Mouse (Mus musculus) heart, postnatal 25 days (tissue): Measurements from ENCODE around the gene Manbal. TPM values are rescaled to one million over a fixed set of nuclear protein-coding genes. Genes with fewer than 3 reads are reported as not detected.

ENCODE experiments used
- DNase-seq: peaks from one replicate; pipeline ENCODE4 v3.0.0; 2022; ENCODE audit warnings: low spot score
- intact Hi-C: fragments of 180-260 bp; cut with DNase I; formaldehyde crosslinking; loops from one replicate; pipeline ENCODE4 v1.15.1; 2025
- total RNA-seq, 2 experiments: library from RNA; stranded (reverse); gene quantifications; 2 replicates each; pipeline ENCODE4 v1.2.3; 2021

Gene Manbal
- total RNA-seq, 2 experiments from 2014 or later: 20.1 to 20.3 TPM

GRCm38 (mm10) chr2:157407596-157407995, 40.2 kb downstream of the Manbal start:
- DNase-seq: peak; percentile 76
- intact Hi-C loops: no loop called here

GRCm38 (mm10) chr2:157409793-157410533, 42.6 kb downstream of the Manbal start:
- DNase-seq: no peak
- intact Hi-C loops: no loop called here

GRCm38 (mm10) chr2:157411151-157411693, 43.8 kb downstream of the Manbal start:
- no peak for DNase-seq
- intact Hi-C loops: no loop called here

GRCm38 (mm10) chr2:157412497-157412896, 45.1 kb downstream of the Manbal start:
- intact Hi-C loops: no loop called here
- DNase-seq: no peak

- no peak for DNase-seq
These were observed 49.8 kb downstream of the Manbal start for GRCm38 (mm10) chr2:157417229-157417628.

GRCm38 (mm10) chr2:157418206-157418605, 50.8 kb downstream of the Manbal start, which contains the start of gene Src:
Gene Src (plus strand): TSS chr2:157418444.
- no peak for DNase-seq
- intact Hi-C loops: no loop called here

More at GRCm38 (mm10) chr2:157417229-157417628, 49.8 kb downstream of the Manbal start:
- intact Hi-C loops: no loop called here

- DNase-seq: no peak
- intact Hi-C loops: no loop called here
These were observed 51.2 kb downstream of the Manbal start for GRCm38 (mm10) chr2:157418609-157419071.

GRCm38 (mm10) chr2:157419506-157419905, 52.1 kb downstream of the Manbal start:
- intact Hi-C loops: no loop called here

GRCm38 (mm10) chr2:157420404-157420803, 53.0 kb downstream of the Manbal start:
- intact Hi-C loops: no loop called here

More at GRCm38 (mm10) chr2:157419506-157419905, 52.1 kb downstream of the Manbal start:
- no peak for DNase-seq

GRCm38 (mm10) chr2:157422062-157422655, 54.8 kb downstream of the Manbal start:
- intact Hi-C loops: no loop called here
- no peak for DNase-seq

More at GRCm38 (mm10) chr2:157420404-157420803, 53.0 kb downstream of the Manbal start:
- no peak for DNase-seq

- no peak for DNase-seq
- intact Hi-C loops: no loop called here
These were observed 55.7 kb downstream of the Manbal start for GRCm38 (mm10) chr2:157422854-157423705.

- DNase-seq: no peak
- intact Hi-C loops: no loop called here
These were observed 56.3 kb downstream of the Manbal start for GRCm38 (mm10) chr2:157423706-157424125.

- intact Hi-C loops: no loop called here
- no peak for DNase-seq
These were observed 56.9 kb downstream of the Manbal start for GRCm38 (mm10) chr2:157424126-157424903.

- no peak for DNase-seq
- intact Hi-C loops: no loop called here
These were observed 57.7 kb downstream of the Manbal start for GRCm38 (mm10) chr2:157424904-157425642.

GRCm38 (mm10) chr2:157425643-157425988, 58.2 kb downstream of the Manbal start:
- intact Hi-C loops: no loop called here

GRCm38 (mm10) chr2:157426171-157426570, 58.8 kb downstream of the Manbal start:
- DNase-seq: no peak
- intact Hi-C loops: no loop called here

More at GRCm38 (mm10) chr2:157425643-157425988, 58.2 kb downstream of the Manbal start:
- DNase-seq: no peak

- intact Hi-C loops: no loop called here
These were observed 59.8 kb downstream of the Manbal start for GRCm38 (mm10) chr2:157427164-157427563.

GRCm38 (mm10) chr2:157428351-157429139, 61.2 kb downstream of the Manbal start:
- intact Hi-C loops: no loop called here
- DNase-seq: no peak

More at GRCm38 (mm10) chr2:157427164-157427563, 59.8 kb downstream of the Manbal start:
- DNase-seq: no peak
